In genomic region chr3:98888206-98888605, GRCm38 (mm10) we compare ENCODE assay signal across 33 mouse cellular contexts. TPM values are rescaled to one million over a fixed set of nuclear protein-coding genes. Genes with fewer than 3 reads are reported as not detected.
A peak's percentile ranks its signal among the peaks of the same experiment; 100 is the strongest.
DNase-seq lines count a peak whose midpoint lies in the region.
"Had no signal": no experiment of that assay in that cellular context is flagged by ENCODE, and none has a peak within 500 bp of the region (broad histone marks: within the 10 kb centered on the region; RNA-seq: fewer than 3 reads in every experiment).

No protein-coding gene starts in this region.

- no peaks in the 10 kb centered on the region for H3K9me3 ChIP-seq in heart, embryonic 10.5 days
- H3K9me3 ChIP-seq: embryonic facial prominence, embryonic 10.5 days; embryonic facial prominence, embryonic 13.5 days; forebrain, embryonic 10.5 days; forebrain, embryonic 13.5 days; heart, embryonic 12.5 days; heart, embryonic 15.5 days; hindbrain, embryonic 10.5 days; hindbrain, embryonic 13.5 days; intestine, embryonic 15.5 days had no signal

- H3K4me1 ChIP-seq in heart, embryonic 10.5 days, result no peaks in the 10 kb centered on the region
- H3K4me1 ChIP-seq: embryonic facial prominence, embryonic 10.5 days; embryonic facial prominence, embryonic 13.5 days; forebrain, embryonic 10.5 days; forebrain, embryonic 13.5 days; heart, embryonic 12.5 days; heart, embryonic 15.5 days; hindbrain, embryonic 10.5 days; hindbrain, embryonic 13.5 days; intestine, embryonic 15.5 days had no signal

- no peaks in the 10 kb centered on the region for H3K27me3 ChIP-seq in heart, embryonic 10.5 days (ENCODE audit: insufficient read depth, poor library complexity, severe bottlenecking)
- H3K27me3 ChIP-seq: embryonic facial prominence, embryonic 13.5 days; forebrain, embryonic 13.5 days; heart, embryonic 15.5 days; hindbrain, embryonic 13.5 days; intestine, embryonic 15.5 days had no signal

- WGBS in heart, embryonic 10.5 days, result 73% methylated on average over 2 of the region's 2 CpGs

- no peak overlapping the region for H3K4me3 ChIP-seq in heart, embryonic 10.5 days
- H3K4me3 ChIP-seq: embryonic facial prominence, embryonic 10.5 days; embryonic facial prominence, embryonic 13.5 days; erythroblast, embryonic 14.5 days; forebrain, embryonic 10.5 days; forebrain, embryonic 13.5 days; heart, embryonic 12.5 days; heart, embryonic 15.5 days; hindbrain, embryonic 10.5 days; hindbrain, embryonic 13.5 days; intestine, embryonic 15.5 days had no signal

- H3K36me3 ChIP-seq in heart, embryonic 10.5 days, result no peaks in the 10 kb centered on the region
- H3K36me3 ChIP-seq: embryonic facial prominence, embryonic 10.5 days; embryonic facial prominence, embryonic 13.5 days; forebrain, embryonic 10.5 days; heart, embryonic 12.5 days; heart, embryonic 15.5 days; hindbrain, embryonic 10.5 days; hindbrain, embryonic 13.5 days; intestine, embryonic 15.5 days had no signal

- no peak overlapping the region for H3K27ac ChIP-seq in heart, embryonic 10.5 days
- H3K27ac ChIP-seq: embryonic facial prominence, embryonic 10.5 days; embryonic facial prominence, embryonic 13.5 days; forebrain, embryonic 10.5 days; forebrain, embryonic 13.5 days; heart, embryonic 15.5 days; hindbrain, embryonic 10.5 days; hindbrain, embryonic 13.5 days; intestine, embryonic 15.5 days had no signal

- DNase-seq in adrenal gland, adult (ENCODE audit: inconsistent age in 2 of 2, low spot score in 1 of 2), result peak; percentile 72 to 94
- no peak for DNase-seq in adrenal gland, postnatal 4 days (ENCODE audit: low spot score in 2 of 2)
- peak; percentile 63 for DNase-seq in ovary, adult 18-20 months (ENCODE audit: low spot score)
- no peak for DNase-seq in ovary, postnatal 36 days (ENCODE audit: low spot score)
- peak; percentile 44 for DNase-seq in adrenal gland, postnatal 14 days
- DNase-seq in heart, embryonic 10.5 days (ENCODE audit: low spot score), result no peak
- no peak for DNase-seq in cerebellum, postnatal 14 days
- DNase-seq: cerebellum, adult 11 months; cerebellum, adult 2 months; cerebellum, adult 9-11 months; cerebellum, postnatal 36 days; embryo, embryonic 11 days; gastrocnemius, postnatal 10 days; gastrocnemius, postnatal 36 days; heart, adult 11 months; heart, postnatal 10 days; heart, postnatal 36 days had no signal

RNA-seq across cellular contexts. Expression of gene Hao2, which starts 4.8 kb away (rescaled TPM):
- 100 to 1,000 TPM in 1 of 2 experiments, 10 to 100 TPM in 1; 93.8 to 102 TPM for total RNA-seq in adrenal gland, postnatal 4 days (2021)
- total RNA-seq in adrenal gland, postnatal 14 days (2021), result 200 and 208 TPM in 2 replicates
- 0.16 TPM in 1 of 2 replicates, not detected in the other for polyA plus RNA-seq in heart, embryonic 10.5 days (2016; fragmentation: Nextera tagmentation; extraction: Ambion mirVana)
- total RNA-seq: ES-E14; gastrocnemius, postnatal 10 days; gastrocnemius, postnatal 36 days; heart, adult 8-10 months; heart, postnatal 10 days; heart, postnatal 36 days had no signal
- polyA plus RNA-seq: activated CD4-positive, CD25-positive, alpha-beta regulatory T cell, adult 4 months; cerebellum, adult 2 months; cortical plate, adult 2 months; embryonic facial prominence, embryonic 10.5 days; embryonic facial prominence, embryonic 13.5 days; erythroblast, embryonic 14.5 days; forebrain, embryonic 10.5 days; forebrain, embryonic 16.5 days; heart, embryonic 15.5 days; hindbrain, embryonic 10.5 days; hindbrain, embryonic 13.5 days; hindbrain, embryonic 16.5 days had no signal

RNA-seq across cellular contexts. Expression of gene Hsd3b1, which starts 28.6 kb away (rescaled TPM):
- 1,000 to 10,000 TPM; 6,200 to 6,989 TPM for total RNA-seq in adrenal gland, postnatal 4 days (2021)
- 6,308 and 6,460 TPM in 2 replicates for total RNA-seq in adrenal gland, postnatal 14 days (2021)
- polyA plus RNA-seq in heart, embryonic 10.5 days (2016; fragmentation: Nextera tagmentation; extraction: Ambion mirVana), result 0.70 and 2.3 TPM in 2 replicates
- total RNA-seq: gastrocnemius, postnatal 10 days; gastrocnemius, postnatal 36 days; heart, postnatal 10 days; heart, postnatal 36 days had no signal
- polyA plus RNA-seq: activated CD4-positive, CD25-positive, alpha-beta regulatory T cell, adult 4 months; cerebellum, adult 2 months; cortical plate, adult 2 months; embryonic facial prominence, embryonic 13.5 days; forebrain, embryonic 13.5 days; forebrain, embryonic 16.5 days; hindbrain, embryonic 16.5 days had no signal

Comparison
In these comparisons a context has a peak if more than half of its experiments do, and no peak if none do; other contexts are left out.
1. DNase-seq: peak in adrenal gland, adult (2 of 2), ovary, adult 18-20 months (single experiment) and adrenal gland, postnatal 14 days (single experiment); none in adrenal gland, postnatal 4 days (0 of 2), ovary, postnatal 36 days (single experiment), heart, embryonic 10.5 days (single experiment) and cerebellum, postnatal 14 days (0 of 2).